Mouse (Mus musculus): ENCODE data around the gene Afg3l1. TPM values are rescaled to one million over a fixed set of nuclear protein-coding genes. Genes with fewer than 3 reads are reported as not detected.

The Afg3l1 gene
- polyA plus RNA-seq, 1 experiment, result not detected

GRCm38 (mm10) chr8:123491280-123492075, 13.8 kb downstream of the Afg3l1 start:
- 91% methylated on average over 15 of the region's 15 CpGs for whole genome bisulfite sequencing
- Histone ChIP-seq H3K27ac (ENCODE audit: insufficient read depth, low read depth, low read length) (no peak overlapping the region), H3K4me1 (ENCODE audit: control insufficient read depth, insufficient read depth, low read length) (no peaks in the 10 kb centered on the region), H3K4me3 (ENCODE audit: insufficient read depth, low read depth, low read length) (no peak overlapping the region)
- no peak for TF ChIP-seq CTCF (IDR thresholded peaks at IDR 0.05; ENCODE audit: insufficient read depth, low read depth, low read length)
- no peak for TF ChIP-seq POLR2A (IDR thresholded peaks at IDR 0.05; ENCODE audit: insufficient read depth, low read depth, low read length)

GRCm38 (mm10) chr8:123492898-123493297, 15.2 kb downstream of the Afg3l1 start:
- TF ChIP-seq CTCF (IDR thresholded peaks at IDR 0.05; ENCODE audit: insufficient read depth, low read depth, low read length), result no peak
- no peak for TF ChIP-seq POLR2A (IDR thresholded peaks at IDR 0.05; ENCODE audit: insufficient read depth, low read depth, low read length)
- Histone ChIP-seq H3K4me3 (ENCODE audit: insufficient read depth, low read depth, low read length) (no peak overlapping the region), H3K27ac (ENCODE audit: insufficient read depth, low read depth, low read length) (no peak overlapping the region), H3K4me1 (ENCODE audit: control insufficient read depth, insufficient read depth, low read length) (no peaks in the 10 kb centered on the region)
- 81% methylated on average over 9 of the region's 9 CpGs for WGBS

GRCm38 (mm10) chr8:123497699-123498098, 20.0 kb downstream of the Afg3l1 start:
- H3K4me3 ChIP-seq (ENCODE audit: insufficient read depth, low read depth, low read length), result no peak overlapping the region
- WGBS, result 86% methylated on average over 4 of the region's 4 CpGs
- no peak overlapping the region for H3K27ac ChIP-seq (ENCODE audit: insufficient read depth, low read depth, low read length)
- peaks cover 8% of the 10 kb centered on the region for H3K4me1 ChIP-seq (ENCODE audit: control insufficient read depth, insufficient read depth, low read length)
- TF ChIP-seq CTCF (IDR thresholded peaks at IDR 0.05; ENCODE audit: insufficient read depth, low read depth, low read length) (no peak), POLR2A (IDR thresholded peaks at IDR 0.05; ENCODE audit: insufficient read depth, low read depth, low read length) (no peak)

- Histone ChIP-seq H3K27ac (ENCODE audit: insufficient read depth, low read depth, low read length) (no peak overlapping the region), H3K4me1 (ENCODE audit: control insufficient read depth, insufficient read depth, low read length) (peaks cover 8% of the 10 kb centered on the region), H3K4me3 (ENCODE audit: insufficient read depth, low read depth, low read length) (no peak overlapping the region)
- WGBS, result 84% methylated on average over 11 of the region's 11 CpGs
- TF ChIP-seq POLR2A (IDR thresholded peaks at IDR 0.05; ENCODE audit: insufficient read depth, low read depth, low read length) (no peak), CTCF (IDR thresholded peaks at IDR 0.05; ENCODE audit: insufficient read depth, low read depth, low read length) (no peak)
These were observed 21.3 kb downstream of the Afg3l1 start for GRCm38 (mm10) chr8:123498963-123499362.

GRCm38 (mm10) chr8:123499556-123499955, 21.9 kb downstream of the Afg3l1 start:
- no peak overlapping the region for H3K4me3 ChIP-seq (ENCODE audit: insufficient read depth, low read depth, low read length)
- no peak overlapping the region for H3K27ac ChIP-seq (ENCODE audit: insufficient read depth, low read depth, low read length)
- TF ChIP-seq CTCF (IDR thresholded peaks at IDR 0.05; ENCODE audit: insufficient read depth, low read depth, low read length) (no peak), POLR2A (IDR thresholded peaks at IDR 0.05; ENCODE audit: insufficient read depth, low read depth, low read length) (no peak)
- 69% methylated on average over 11 of the region's 11 CpGs for WGBS
- H3K4me1 ChIP-seq (ENCODE audit: control insufficient read depth, insufficient read depth, low read length), result peaks cover 12% of the 10 kb centered on the region

- 83% methylated on average over 5 of the region's 5 CpGs for WGBS
- H3K4me1 ChIP-seq (ENCODE audit: control insufficient read depth, insufficient read depth, low read length), result peaks cover 26% of the 10 kb centered on the region
- no peak overlapping the region for H3K27ac ChIP-seq (ENCODE audit: insufficient read depth, low read depth, low read length)
- TF ChIP-seq CTCF (IDR thresholded peaks at IDR 0.05; ENCODE audit: insufficient read depth, low read depth, low read length) (no peak), POLR2A (IDR thresholded peaks at IDR 0.05; ENCODE audit: insufficient read depth, low read depth, low read length) (no peak)
- H3K4me3 ChIP-seq (ENCODE audit: insufficient read depth, low read depth, low read length), result no peak overlapping the region
These were observed 24.5 kb downstream of the Afg3l1 start for GRCm38 (mm10) chr8:123502192-123502591.

GRCm38 (mm10) chr8:123503801-123504467, 26.2 kb downstream of the Afg3l1 start:
- TF ChIP-seq POLR2A (IDR thresholded peaks at IDR 0.05; ENCODE audit: insufficient read depth, low read depth, low read length) (no peak), CTCF (IDR thresholded peaks at IDR 0.05; ENCODE audit: insufficient read depth, low read depth, low read length) (no peak)
- Histone ChIP-seq H3K4me3 (ENCODE audit: insufficient read depth, low read depth, low read length) (no peak overlapping the region), H3K27ac (ENCODE audit: insufficient read depth, low read depth, low read length) (no peak overlapping the region), H3K4me1 (ENCODE audit: control insufficient read depth, insufficient read depth, low read length) (peaks cover 22% of the 10 kb centered on the region)
- 97% methylated on average over 6 of the region's 6 CpGs for WGBS

GRCm38 (mm10) chr8:123504591-123505195, 27.0 kb downstream of the Afg3l1 start:
- no peak for TF ChIP-seq CTCF (IDR thresholded peaks at IDR 0.05; ENCODE audit: insufficient read depth, low read depth, low read length)
- TF ChIP-seq POLR2A (IDR thresholded peaks at IDR 0.05; ENCODE audit: insufficient read depth, low read depth, low read length), result no peak
- WGBS, result 87% methylated on average over 9 of the region's 9 CpGs
- Histone ChIP-seq H3K4me3 (ENCODE audit: insufficient read depth, low read depth, low read length) (no peak overlapping the region), H3K27ac (ENCODE audit: insufficient read depth, low read depth, low read length) (no peak overlapping the region), H3K4me1 (ENCODE audit: control insufficient read depth, insufficient read depth, low read length) (peaks cover 20% of the 10 kb centered on the region)

GRCm38 (mm10) chr8:123505267-123505666, 27.6 kb downstream of the Afg3l1 start:
- WGBS, result 55% methylated on average over 4 of the region's 4 CpGs
- H3K27ac ChIP-seq (ENCODE audit: insufficient read depth, low read depth, low read length), result no peak overlapping the region
- H3K4me1 ChIP-seq (ENCODE audit: control insufficient read depth, insufficient read depth, low read length), result peaks cover 18% of the 10 kb centered on the region
- H3K4me3 ChIP-seq (ENCODE audit: insufficient read depth, low read depth, low read length), result no peak overlapping the region
- no peak for TF ChIP-seq CTCF (IDR thresholded peaks at IDR 0.05; ENCODE audit: insufficient read depth, low read depth, low read length)
- TF ChIP-seq POLR2A (IDR thresholded peaks at IDR 0.05; ENCODE audit: insufficient read depth, low read depth, low read length), result no peak
